Mouse (Mus musculus) mesoderm, embryonic 11.5 days (tissue): ENCODE measurements around the gene Dlk1.

Source experiments
- DNase-seq: peaks from one replicate; pipeline ENCODE4 v3.0.0-alpha.2; 2012; ENCODE audit warnings: low read depth, low spot score

The Dlk1 gene

GRCm38 (mm10) chr12:109474187-109474606, 21.6 kb downstream of the Dlk1 start:
- no peak for DNase-seq

- DNase-seq, result no peak
Observed at GRCm38 (mm10) chr12:109475501-109475900, 22.9 kb downstream of the Dlk1 start.

- peak; percentile 51 for DNase-seq
Observed at GRCm38 (mm10) chr12:109486525-109486924, 33.9 kb downstream of the Dlk1 start.

DNA sequence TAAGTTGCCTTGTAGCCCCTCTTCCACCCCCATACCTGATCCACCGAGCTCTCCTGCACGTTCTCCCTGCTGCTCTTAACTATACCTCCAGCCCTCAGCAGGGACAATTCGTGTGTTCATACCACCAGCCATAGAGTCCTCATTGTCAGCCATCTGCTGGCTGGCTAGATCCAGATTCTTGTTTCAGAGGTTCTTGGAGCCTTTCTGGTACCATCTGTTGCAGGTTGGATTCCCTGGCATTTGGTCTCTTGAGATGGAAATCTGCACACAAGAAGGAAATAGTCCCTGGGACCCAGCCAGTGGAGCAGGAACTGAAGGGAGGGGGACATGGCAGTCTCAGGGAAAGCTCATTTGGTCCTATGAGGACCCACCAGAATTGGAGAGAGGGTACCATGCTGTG, 39.1 kb downstream of the Dlk1 start:
- no peak for DNase-seq

DNA sequence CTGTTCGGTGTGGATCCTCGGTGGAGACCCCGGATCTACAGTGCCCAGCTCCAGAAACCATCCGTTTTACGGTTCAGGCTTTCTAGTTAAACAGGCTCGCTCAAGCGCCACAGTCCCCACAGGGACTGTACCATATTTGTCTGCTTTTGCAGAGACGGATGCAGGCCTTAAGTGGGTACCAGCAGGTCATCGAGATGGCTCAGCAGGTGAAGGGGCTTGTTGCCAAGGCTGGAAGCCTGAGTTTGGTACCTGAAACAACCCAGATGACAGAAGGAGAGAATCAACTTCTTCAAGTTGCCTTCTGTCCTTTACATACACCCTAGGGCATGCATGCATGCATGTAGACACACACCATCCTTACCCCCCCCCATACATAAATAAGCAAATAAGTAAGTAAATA, 40.8 kb downstream of the Dlk1 start:
- DNase-seq, result no peak

DNA sequence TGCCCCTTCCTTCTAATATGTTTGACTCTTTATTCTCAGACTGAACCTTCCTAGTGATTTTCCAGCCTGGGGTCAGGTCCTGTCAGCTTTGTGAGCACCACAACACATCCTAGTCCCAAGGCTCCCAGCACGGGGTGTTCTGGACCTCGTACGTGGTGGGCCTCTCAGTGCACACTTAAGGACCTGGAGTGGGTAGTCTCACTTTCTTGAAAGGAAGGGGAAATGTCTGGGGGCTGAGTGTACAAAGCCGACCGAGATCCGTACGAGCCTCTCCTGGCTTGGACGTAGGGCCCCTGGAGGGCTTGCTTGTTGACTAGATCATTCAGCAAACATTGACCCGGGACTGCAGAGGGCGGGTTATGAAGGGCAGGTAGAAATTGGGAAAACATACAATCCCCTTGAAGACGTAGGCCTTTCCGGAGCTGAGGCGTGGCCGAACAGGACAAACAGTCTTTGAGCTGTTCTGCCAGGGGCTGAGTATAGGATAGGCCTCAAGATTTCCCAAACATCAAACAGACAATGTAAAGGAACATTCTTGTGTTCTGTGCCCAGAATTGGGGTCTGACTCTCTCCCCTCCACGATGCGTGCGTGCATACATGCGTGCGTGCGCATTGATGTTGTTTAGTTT, 42.5 kb downstream of the Dlk1 start:
- DNase-seq, result no peak

GRCm38 (mm10) chr12:109496397-109496796, 43.8 kb downstream of the Dlk1 start:
- no peak for DNase-seq

- no peak for DNase-seq
Observed at GRCm38 (mm10) chr12:109500992-109501391, 48.4 kb downstream of the Dlk1 start.

DNA sequence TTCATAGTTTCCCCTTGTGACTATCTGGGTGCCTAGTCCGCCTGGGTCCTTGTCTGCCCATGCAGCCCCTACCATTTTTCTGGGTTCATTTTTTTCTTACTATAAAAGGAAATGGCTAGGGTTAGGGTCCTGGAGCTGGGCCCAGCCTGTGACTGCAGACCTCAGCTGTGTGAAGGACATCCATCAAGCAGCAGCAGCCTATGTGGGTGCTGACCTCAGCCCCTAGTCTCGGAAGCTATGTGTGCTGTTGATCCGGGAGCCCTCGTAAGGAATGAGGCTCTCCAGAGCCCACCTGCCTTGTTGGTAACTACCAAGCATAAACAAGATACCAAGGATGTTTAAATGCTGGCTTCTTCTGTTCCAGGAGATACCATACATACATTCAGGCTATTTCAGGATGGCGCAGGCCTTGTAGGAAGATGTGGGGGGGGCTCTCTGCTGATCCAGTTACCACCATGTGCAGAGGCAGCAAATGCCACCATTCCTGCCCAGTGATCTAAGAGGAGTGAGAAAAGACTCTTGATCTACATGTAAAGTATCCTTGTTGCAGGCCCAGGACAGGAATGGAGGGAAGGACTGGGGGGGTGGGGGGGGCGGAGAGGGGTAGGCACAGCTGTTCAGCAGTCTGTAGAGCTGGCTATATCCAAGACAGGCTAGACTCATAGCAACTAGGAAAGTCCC, 49.9 kb downstream of the Dlk1 start:
- DNase-seq, result no peak

- no peak for DNase-seq
Observed at GRCm38 (mm10) chr12:109507693-109508092, 55.1 kb downstream of the Dlk1 start.

DNA sequence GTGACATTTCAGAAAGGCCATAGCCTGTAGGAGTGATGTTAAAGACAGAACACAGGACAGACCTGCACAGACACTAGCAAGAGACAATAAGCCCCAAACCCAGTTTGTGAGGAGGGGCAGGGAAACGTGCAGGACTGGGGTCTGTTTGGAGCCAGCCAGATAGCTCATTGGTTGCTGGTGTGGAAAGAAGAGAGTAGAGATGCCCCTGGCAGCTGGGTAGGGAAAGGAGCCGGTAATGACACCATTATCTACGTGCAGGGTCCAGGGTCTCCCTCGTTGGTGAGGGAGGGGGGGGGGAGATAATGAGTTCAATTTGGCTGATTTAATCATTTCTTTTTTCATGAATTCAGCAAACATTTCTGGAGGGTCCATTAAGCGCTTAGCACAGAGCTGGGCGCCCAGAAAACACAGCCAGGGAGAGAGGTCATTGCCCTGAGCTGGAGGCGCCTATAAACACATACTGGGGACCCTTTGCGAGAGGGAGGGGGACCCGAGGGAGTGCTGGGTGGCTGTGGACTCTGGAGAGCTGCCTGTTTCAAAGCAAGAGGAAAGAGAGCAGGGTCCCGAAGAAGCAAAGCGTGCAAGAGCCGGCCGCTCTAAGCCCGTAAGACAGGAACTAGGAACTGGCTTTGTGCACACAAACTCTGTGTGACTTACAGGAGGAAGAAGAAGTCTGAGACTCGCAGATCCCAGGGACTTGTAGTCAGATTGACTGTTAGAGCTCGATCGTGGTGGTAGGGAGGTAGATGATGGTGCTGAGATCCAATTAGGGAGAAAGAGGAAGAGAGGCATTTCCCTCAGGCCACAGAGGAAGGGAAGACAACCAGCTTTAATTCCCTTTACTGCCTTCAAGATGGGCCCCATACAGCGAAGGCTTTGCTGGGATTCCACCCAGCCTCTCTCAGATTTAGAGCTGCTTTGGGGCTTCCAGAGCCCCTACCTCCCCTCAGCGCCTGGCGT, 56.2 kb downstream of the Dlk1 start:
- no peak for DNase-seq

DNA sequence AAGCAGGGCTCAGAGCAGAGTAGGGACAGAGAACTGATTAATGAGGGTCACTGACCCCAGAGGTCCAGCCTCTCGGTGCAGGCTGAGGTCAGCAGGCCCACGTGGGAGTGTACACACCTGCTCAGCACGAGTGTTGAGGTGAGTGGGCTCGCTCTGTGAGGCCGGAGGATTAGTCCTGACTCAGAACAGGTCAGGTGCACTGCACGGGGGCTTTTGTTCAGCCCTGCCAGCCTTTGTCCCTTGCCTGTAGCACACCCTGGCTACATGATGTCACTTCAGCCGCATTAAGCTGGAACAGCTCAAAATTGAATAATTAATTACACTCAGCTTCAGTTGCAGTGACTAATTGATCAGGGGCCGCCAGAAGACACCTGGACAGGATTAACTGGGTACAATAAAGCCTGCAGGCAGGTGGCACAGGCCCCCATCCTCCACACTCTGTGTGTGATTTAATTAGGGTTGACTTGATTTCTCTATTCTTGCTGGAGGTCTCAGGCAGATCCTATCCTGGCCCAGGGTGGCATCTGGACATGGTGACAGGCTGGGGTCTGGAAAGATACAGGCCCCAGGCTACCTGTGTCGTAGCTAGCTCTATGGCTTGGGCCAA, 57.0 kb downstream of the Dlk1 start:
- peak; percentile 48 for DNase-seq

DNA sequence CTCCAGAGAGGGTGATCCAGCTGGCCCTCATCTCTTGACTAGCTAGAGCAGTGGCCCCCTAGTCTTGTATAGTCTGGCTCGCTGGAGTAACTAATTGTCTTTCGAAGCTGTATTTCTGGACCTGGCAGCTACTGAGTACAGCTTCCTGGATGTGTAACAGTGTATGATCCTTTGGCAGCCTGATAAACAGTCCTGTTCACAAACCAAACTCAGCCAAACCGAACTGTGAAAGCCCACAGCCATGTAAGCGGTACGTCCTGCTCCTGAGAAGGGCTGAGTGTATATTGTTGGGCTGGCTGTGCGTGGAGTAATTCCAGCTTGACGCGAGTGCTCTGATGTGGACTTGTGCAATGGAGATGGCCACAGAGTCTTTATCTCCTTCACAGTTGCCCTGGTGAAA, 57.6 kb downstream of the Dlk1 start:
- no peak for DNase-seq

- DNase-seq, result no peak
Observed at GRCm38 (mm10) chr12:109511456-109511855, 58.8 kb downstream of the Dlk1 start.

GRCm38 (mm10) chr12:109512151-109512907, 59.7 kb downstream of the Dlk1 start:
- DNase-seq, result peak; percentile 50
